Mouse (Mus musculus): ENCODE data around the gene Erich6. TPM values are rescaled to one million over a fixed set of nuclear protein-coding genes. Genes with fewer than 3 reads are reported as not detected.

The Erich6 gene
- total RNA-seq, 2 experiments from 2014 or later = 0.13 TPM; not detected in 1

Other genes starting within 250 kb of the Erich6 start
- 10 to 100 TPM; 31.5 to 34.7 TPM for gene Tsc22d2, start 222.5 kb downstream of the Erich6 start, total RNA-seq (2021)
- 10 to 100 TPM; 57.6 to 59.2 TPM for gene Eif2a, start 111.4 kb downstream of the Erich6 start, total RNA-seq (2021)
- gene Serp1, start 111.3 kb downstream of the Erich6 start, total RNA-seq (2021) = 10 to 100 TPM; 29.5 to 31.1 TPM
- 10 to 100 TPM; 65.9 to 68.6 TPM for gene Selenot, start 60.6 kb downstream of the Erich6 start, total RNA-seq (2021)
- gene Siah2, start 55.2 kb upstream of the Erich6 start, total RNA-seq (2021) = 10 to 100 TPM; 10.5 to 12.7 TPM
- gene Mindy4b-ps, start 185.1 kb upstream of the Erich6 start, total RNA-seq (2021) = not detected
- gene Clrn1, start 248.1 kb upstream of the Erich6 start, total RNA-seq (2021) = not detected

All from gastrocnemius, postnatal 4 days (tissue).